Mouse (Mus musculus) CD4-positive, CD25-positive, alpha-beta regulatory T cell, adult 2 months (primary cell): ENCODE measurements around the gene Arid1b.
A peak's percentile ranks its signal among the peaks of the same experiment; 100 is the strongest.

Source experiments
- DNase-seq: peaks from one replicate; pipeline ENCODE4 v3.0.0-alpha.2; 2012; ENCODE audit warnings: low read depth, low spot score

The Arid1b gene

GRCm38 (mm10) chr17:5056654-5057053, 62.5 kb downstream of the Arid1b start:
- no peak for DNase-seq

DNA sequence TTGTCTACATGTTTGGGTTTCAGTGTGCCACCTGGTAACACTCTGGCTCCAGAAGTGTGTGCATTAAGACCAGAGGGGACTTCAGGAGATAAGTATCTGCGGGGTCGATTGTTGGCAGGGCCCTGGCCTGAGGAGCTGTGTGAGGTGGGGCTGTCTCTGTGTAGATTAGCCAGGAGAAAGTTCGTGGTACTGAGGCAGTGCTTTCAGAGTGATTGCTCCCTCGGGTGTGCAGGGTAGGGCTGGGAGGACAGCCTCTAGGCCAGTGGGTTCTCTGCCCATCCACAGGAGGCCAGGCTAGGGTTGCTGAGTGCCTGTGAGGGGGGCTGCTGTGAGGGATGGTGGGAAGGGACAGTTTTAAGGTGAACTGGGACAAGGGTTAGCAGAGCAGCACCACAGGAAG, 63.2 kb downstream of the Arid1b start:
- no peak for DNase-seq

DNA sequence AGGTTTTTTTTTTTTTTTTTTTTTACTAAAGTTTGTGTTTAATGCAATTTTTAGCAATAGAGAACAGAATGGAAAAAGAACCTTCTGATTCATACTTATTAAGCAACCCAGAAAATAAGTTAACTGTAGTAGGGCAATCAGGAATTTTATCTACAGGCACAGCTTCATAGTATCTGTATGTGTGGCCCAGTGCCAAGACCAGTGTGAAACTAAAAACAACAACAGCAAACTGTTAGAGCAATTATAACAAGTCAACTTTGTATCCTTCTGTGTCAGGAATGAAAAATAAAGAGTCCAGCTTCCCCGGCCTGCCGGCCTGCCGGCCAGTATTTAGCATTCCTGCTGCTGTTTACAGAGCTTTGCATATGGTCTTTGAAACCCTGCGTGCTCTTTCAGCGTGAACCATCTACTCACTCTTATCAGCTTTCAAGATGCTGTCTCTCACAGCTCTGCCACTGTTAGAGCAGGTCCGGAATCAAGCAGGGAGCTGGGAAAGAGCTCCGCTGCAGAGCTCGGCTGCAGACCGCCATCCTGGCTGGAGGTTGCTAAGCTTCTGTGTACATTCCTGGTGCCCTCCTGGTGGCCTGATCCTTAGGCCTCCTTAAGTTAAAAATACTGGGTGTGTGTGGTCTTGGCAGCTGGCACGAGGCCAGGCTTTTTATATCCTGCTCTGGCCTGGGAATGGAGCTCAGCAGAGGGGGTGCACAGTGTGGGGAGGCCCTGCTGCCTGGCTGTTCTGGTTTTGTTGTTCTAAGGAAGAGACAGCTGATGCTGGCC, 64.0 kb downstream of the Arid1b start:
- DNase-seq, result no peak

- DNase-seq, result no peak
Observed at GRCm38 (mm10) chr17:5059092-5059601, 65.0 kb downstream of the Arid1b start.

DNA sequence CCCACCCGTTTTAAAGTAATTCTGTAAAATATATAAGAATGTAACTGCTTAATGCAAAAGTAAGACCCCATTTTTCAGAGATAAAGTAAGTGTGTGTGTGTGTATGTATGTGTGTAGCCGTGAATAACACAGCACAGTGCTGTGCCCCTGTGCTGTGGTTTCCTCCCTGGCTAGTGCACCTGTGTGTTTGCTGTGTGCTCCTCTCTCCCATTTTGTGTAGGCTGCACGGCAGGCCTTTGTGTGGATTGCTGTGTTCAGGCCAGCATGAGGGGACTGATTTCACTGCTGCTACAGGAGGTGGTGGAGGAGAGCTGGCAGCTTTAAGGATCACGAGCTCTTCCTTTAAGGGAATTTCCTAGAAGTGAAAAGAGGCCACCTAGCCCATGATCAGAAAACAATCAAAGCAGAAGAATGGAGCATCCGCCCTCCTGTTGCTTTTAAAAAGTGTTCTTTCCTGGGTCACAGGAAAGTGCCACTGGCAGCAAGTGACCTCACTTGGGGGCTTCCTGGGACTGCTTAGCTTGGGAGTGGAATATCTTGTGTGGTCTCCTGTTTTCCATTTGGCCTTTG, 66.5 kb downstream of the Arid1b start:
- peak; percentile 22 for DNase-seq

GRCm38 (mm10) chr17:5061183-5061582, 67.1 kb downstream of the Arid1b start:
- DNase-seq, result no peak

GRCm38 (mm10) chr17:5061593-5061992, 67.5 kb downstream of the Arid1b start:
- no peak for DNase-seq

DNA sequence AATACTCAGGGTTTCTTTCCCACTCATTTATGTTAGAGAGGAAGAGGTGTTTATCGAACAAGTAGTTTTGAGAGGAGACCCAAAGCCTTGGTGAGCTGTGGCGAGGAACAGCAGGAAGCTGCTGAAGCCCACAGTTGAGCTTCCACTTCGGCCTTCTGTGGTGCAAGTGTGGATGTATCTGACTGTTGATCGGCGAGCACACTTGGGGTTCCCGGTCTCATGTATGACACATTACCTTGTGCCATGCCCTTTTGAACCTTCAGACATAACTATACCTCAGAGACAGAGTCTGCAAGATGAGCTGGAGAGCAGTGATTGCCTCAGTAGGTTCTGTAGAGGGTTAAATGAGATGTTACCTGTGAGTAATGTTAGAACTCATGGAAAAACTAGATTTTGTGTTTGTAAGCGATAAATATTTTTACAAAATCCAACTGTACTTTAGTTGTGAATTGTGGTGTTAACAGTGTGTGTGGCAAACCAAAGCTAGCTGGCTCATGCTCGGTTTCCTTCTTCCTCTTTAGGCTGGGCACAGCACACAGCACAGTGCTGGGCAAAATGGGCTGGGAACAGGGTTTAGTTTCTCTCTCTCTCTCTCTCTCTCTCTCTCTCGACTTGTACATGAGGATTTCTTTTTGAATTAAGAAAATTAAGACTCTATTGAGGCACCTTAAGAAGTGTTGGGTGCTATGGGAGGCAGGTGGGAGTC, 69.5 kb downstream of the Arid1b start:
- DNase-seq, result peak; percentile 18

GRCm38 (mm10) chr17:5064777-5065176, 70.6 kb downstream of the Arid1b start:
- DNase-seq, result no peak

- DNase-seq, result no peak
Observed at GRCm38 (mm10) chr17:5065270-5065669, 71.1 kb downstream of the Arid1b start.

- no peak for DNase-seq
Observed at GRCm38 (mm10) chr17:5066835-5067234, 72.7 kb downstream of the Arid1b start.

DNA sequence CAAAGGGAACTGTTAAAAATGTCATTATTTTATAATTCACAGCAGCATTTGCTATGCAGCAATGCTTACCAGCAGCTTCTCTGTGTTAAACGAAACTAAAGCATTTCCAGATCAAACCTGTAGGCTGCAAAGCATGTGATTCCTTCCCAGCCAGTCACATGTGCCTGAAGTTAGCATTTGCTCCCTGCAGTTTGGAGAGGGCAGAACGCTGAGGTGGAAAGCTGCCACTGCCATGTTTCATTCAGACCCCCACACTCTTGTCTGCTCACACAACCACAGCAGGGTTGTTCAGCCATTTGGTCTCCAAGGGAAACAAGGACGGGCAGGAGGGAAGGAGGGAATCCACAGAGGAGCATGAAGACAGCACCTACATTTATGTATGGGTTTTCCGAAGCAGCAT, 73.1 kb downstream of the Arid1b start:
- DNase-seq, result no peak

DNA sequence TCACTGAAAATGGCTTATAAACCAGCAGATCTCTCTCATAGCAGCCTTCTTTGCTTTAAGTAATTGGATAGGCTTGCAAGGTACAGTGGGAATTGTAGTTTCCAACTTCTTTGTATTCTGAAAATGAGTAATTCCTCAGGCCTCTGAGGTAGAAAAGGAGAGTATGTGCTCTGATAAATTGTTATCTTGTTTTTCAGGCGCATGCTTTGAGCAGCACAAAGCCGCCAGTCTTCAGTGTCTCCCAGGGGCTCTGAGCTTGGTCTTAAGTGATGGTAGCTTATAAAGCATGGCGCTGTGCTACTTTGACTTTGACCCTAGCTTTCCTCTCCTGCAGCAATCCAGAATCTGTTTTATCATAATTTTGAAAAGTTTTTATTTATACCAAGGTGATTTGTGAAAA, 76.3 kb downstream of the Arid1b start:
- DNase-seq, result no peak

- no peak for DNase-seq
Observed at GRCm38 (mm10) chr17:5072539-5072938, 78.4 kb downstream of the Arid1b start.

DNA sequence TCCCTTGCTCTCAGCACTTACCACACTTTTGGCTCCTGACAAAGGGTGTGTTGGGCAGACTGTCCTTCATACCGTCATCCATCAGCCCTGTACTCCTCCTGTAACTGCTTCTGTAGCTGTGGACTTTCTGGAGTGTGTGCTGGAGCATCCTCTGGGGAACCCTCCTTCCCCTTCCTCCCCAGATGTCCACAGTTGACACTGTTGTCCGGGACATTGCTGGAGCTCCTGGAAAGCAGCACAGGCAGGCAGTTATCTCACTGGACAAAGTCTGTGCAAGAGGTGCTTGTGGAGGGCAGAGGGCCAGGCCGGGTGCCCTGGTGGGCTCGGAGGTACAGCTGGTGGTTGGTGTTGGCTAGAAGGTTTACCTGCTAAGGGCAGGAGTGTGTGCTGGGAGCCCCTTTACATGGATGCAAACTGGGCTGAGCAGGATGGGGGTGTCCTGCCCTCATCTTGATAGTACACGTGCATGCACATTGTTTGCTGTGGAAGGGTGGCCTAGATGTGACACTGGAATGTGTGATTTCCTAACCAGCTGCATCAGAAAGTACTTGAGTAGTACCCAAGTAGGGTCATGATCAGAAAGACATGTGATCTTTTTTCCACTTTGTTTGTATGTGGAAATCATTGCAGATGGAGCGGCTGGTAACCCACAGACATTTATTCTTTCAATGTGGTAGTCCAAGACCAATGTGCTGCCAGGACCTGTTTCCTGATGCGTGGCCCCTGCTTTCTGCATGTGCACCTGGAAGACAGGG, 80.8 kb downstream of the Arid1b start:
- DNase-seq, result no peak

DNA sequence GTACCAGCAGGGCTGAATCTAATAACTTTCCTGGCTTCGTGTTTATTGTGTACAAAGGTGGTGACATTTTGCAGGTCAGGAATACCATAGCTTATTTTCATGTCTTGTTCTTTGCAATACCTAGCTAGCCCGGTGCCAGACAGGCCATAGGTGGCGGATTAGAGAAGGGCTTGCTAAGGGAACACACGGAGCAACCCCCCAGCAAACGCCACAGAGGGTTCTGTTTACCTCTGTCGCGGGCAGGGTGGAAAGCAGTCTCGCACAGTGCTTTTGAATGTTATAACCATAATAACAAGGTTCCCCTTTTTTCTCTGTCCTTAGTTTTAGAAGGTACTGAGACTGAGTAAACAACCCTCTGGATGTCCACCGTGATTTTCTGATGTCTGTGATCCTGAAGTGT, 83.9 kb downstream of the Arid1b start:
- DNase-seq, result no peak

GRCm38 (mm10) chr17:5078576-5078975, 84.4 kb downstream of the Arid1b start:
- no peak for DNase-seq

- no peak for DNase-seq
Observed at GRCm38 (mm10) chr17:5080884-5081419, 86.8 kb downstream of the Arid1b start.

- no peak for DNase-seq
Observed at GRCm38 (mm10) chr17:5082274-5082673, 88.1 kb downstream of the Arid1b start.

DNA sequence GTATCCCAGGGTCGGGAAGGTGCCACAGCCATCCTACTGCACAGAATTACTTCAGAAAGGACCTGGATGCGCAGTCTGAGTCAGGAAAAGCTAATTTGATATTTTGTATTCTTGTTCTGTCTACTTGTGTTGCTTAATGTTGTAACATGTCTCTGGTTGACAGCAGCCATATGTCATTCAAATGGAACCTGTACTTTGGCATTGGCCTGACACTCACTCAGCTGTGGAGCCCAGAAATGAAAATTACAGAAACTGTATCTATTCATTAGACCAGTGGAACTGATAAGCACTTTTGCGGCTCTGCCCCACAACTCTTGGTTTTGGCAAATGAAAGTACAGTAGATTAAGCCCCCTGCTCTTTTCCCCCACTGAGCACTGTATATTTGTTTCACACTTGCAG, 89.4 kb downstream of the Arid1b start:
- no peak for DNase-seq

GRCm38 (mm10) chr17:5084139-5084538, 90.0 kb downstream of the Arid1b start:
- DNase-seq, result no peak

DNA sequence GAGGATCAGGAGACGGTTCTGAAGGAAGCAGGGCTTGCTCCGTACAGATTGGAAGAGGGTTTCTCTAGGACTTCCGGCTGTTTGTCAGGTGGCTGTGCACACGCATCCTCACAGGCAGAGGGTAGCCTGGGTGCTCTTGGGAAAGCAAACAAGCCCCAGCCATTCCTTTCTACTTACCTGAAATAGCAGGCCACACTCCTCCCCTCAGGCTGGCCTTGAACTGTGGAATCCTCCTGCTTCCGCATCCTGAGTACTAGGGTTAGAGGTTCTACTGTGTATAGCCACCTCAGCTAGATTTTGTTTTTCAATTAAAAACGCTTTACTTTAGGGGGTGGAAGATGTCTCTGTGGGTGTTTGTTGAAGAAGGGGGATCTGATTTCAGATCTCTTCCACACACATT, 90.9 kb downstream of the Arid1b start:
- no peak for DNase-seq
